Mouse (Mus musculus) small intestine, adult 2 months (tissue): ENCODE data around the gene Ssb. TPM values are rescaled to one million over a fixed set of nuclear protein-coding genes. Genes with fewer than 3 reads are reported as not detected.

Experiments used
- H3K27ac ChIP-seq: fragments of 200-500 bp; 2 replicates; pipeline ENCODE4 v1.5.1; 2012; ENCODE audit warnings: low read depth, low read length, control low read depth, inconsistent platforms; ENCODE audit not compliant: insufficient read depth
- H3K27me3 ChIP-seq: fragments of 200-500 bp; 2 replicates; pipeline ENCODE4 v1.6.1; 2012; ENCODE audit warnings: mild to moderate bottlenecking, moderate library complexity, low read length, inconsistent platforms; ENCODE audit not compliant: control insufficient read depth, insufficient read depth
- H3K36me3 ChIP-seq: fragments of 200-500 bp; 2 replicates; pipeline ENCODE4 v1.6.1; 2012; ENCODE audit warnings: mild to moderate bottlenecking, low read length, control low read depth, inconsistent platforms; ENCODE audit not compliant: control insufficient read depth, insufficient read depth
- H3K4me1 ChIP-seq: fragments of 200-500 bp; 2 replicates; pipeline ENCODE4 v1.6.1; 2012; ENCODE audit warnings: low read length, inconsistent platforms, mixed read lengths; ENCODE audit not compliant: control insufficient read depth, insufficient read depth, insufficient read length
- H3K4me3 ChIP-seq: fragments of 200-500 bp; 2 replicates; pipeline ENCODE4 v1.5.1; 2012; ENCODE audit warnings: low read depth, mild to moderate bottlenecking, control low read depth, inconsistent platforms, low read length, moderate library complexity
- CTCF ChIP-seq: fragments of 200-500 bp; IDR thresholded peaks from 2 replicates; pipeline ENCODE4 v1.5.1; 2012; ENCODE audit warnings: low read depth, mild to moderate bottlenecking, control low read depth, inconsistent platforms, low read length, moderate library complexity, mixed read lengths; ENCODE audit not compliant: insufficient replicate concordance, insufficient read length; ENCODE audit errors: extremely low read depth
- POLR2A ChIP-seq: fragments of 200-500 bp; IDR thresholded peaks from 2 replicates; pipeline ENCODE4 v1.6.1; 2012; ENCODE audit warnings: low read depth, mild to moderate bottlenecking, control low read depth, inconsistent platforms, low read length, moderate library complexity
- WGBS: fragments of 180-500 bp; shearing (Covaris S2); methylation state at CpG from one replicate; pipeline ENCODE4 v1.1.7; 2018; 5-methylcytosine and 5-hydroxymethylcytosine counted together
- polyA plus RNA-seq: library from polyadenylated mRNA; depleted of rRNA; stranded (reverse); fragments of >200 nt; gene quantifications from 2 replicates; pipeline ENCODE4 v1.2.3, GENCODE M21; 2012

Ssb gene
- polyA plus RNA-seq, 1 experiment = 0.28 TPM

- Histone ChIP-seq H3K4me3 (no peak overlapping the region), H3K36me3 (no peaks in the 10 kb centered on the region), H3K27ac (no peak overlapping the region), H3K4me1 (no peaks in the 10 kb centered on the region), H3K27me3 (no peaks in the 10 kb centered on the region)
- WGBS = 89% methylated on average over 1 of the region's 1 CpGs
- no peak for TF ChIP-seq POLR2A
Observed at GRCm38 (mm10) chr2:69893145-69893544, 31.8 kb downstream of the Ssb start.

- no peak overlapping the region for H3K4me3 ChIP-seq
- H3K27me3 ChIP-seq = no peaks in the 10 kb centered on the region
- no peak for TF ChIP-seq POLR2A
- TF ChIP-seq CTCF = no peak
- WGBS = 75% methylated on average over 5 of the region's 5 CpGs
- no peaks in the 10 kb centered on the region for H3K36me3 ChIP-seq
- H3K27ac ChIP-seq = no peak overlapping the region
- peaks cover 1% of the 10 kb centered on the region; the same call in 1 of the 2 replicates for H3K4me1 ChIP-seq
Observed at GRCm38 (mm10) chr2:69893891-69894290, 32.5 kb downstream of the Ssb start.

- Histone ChIP-seq H3K4me3 (no peak overlapping the region), H3K4me1 (peaks cover 2% of the 10 kb centered on the region; the same call in 1 of the 2 replicates), H3K27me3 (no peaks in the 10 kb centered on the region), H3K36me3 (peaks cover 2% of the 10 kb centered on the region; the same call in 1 of the 2 replicates), H3K27ac (no peak overlapping the region)
- 63% methylated on average over 14 of the region's 14 CpGs for WGBS
- TF ChIP-seq POLR2A = no peak
- peak; percentile 58; the same call in 1 of the 2 replicates for TF ChIP-seq CTCF
Observed at GRCm38 (mm10) chr2:69895502-69896223, 34.3 kb downstream of the Ssb start.

- H3K27ac ChIP-seq = no peak overlapping the region
- peaks cover 2% of the 10 kb centered on the region; the same call in 1 of the 2 replicates for H3K4me1 ChIP-seq
- no peaks in the 10 kb centered on the region for H3K27me3 ChIP-seq
- H3K36me3 ChIP-seq = peaks cover 2% of the 10 kb centered on the region; the same call in 1 of the 2 replicates
- TF ChIP-seq POLR2A (no peak), CTCF (no peak)
- 94% methylated on average over 4 of the region's 4 CpGs for WGBS
- no peak overlapping the region for H3K4me3 ChIP-seq
Observed at GRCm38 (mm10) chr2:69896224-69896581, 34.8 kb downstream of the Ssb start.

- H3K4me1 ChIP-seq = peaks cover 2% of the 10 kb centered on the region; the same call in 1 of the 2 replicates
- WGBS = under 1% methylated on average over 62 of the region's 65 CpGs
Observed at GRCm38 (mm10) chr2:69897039-69897617, 35.8 kb downstream of the Ssb start, which contains the start of gene Ubr3. Gene Ubr3, plus strand, starts transcription at chr2:69897246.

GRCm38 (mm10) chr2:69897618-69898575 lies 36.5 kb downstream of the Ssb start:
- no peaks in the 10 kb centered on the region for H3K27me3 ChIP-seq
- TF ChIP-seq CTCF (no peak), POLR2A (peak; percentile 38; the same call in 1 of the 2 replicates)
- peak overlapping the region; percentile 27 for H3K27ac ChIP-seq
- peaks cover 2% of the 10 kb centered on the region; the same call in 1 of the 2 replicates for H3K4me1 ChIP-seq
- H3K4me3 ChIP-seq = peak overlapping the region; percentile 98
- peaks cover 2% of the 10 kb centered on the region; the same call in 1 of the 2 replicates for H3K36me3 ChIP-seq
- WGBS = under 1% methylated on average over 55 of the region's 55 CpGs

More at GRCm38 (mm10) chr2:69897039-69897617, 35.8 kb downstream of the Ssb start, which contains the start of gene Ubr3:
- TF ChIP-seq POLR2A (peak; percentile 92), CTCF (no peak)
- Histone ChIP-seq H3K27ac (peak within 1 kb of the TSS; percentile 27), H3K27me3 (no peaks in the 10 kb centered on the region), H3K4me3 (peak within 1 kb of the TSS; percentile 98), H3K36me3 (peaks cover 2% of the 10 kb centered on the region; the same call in 1 of the 2 replicates)
